ENCODE assay signal across 8 mouse cellular contexts in the genomic region with DNA sequence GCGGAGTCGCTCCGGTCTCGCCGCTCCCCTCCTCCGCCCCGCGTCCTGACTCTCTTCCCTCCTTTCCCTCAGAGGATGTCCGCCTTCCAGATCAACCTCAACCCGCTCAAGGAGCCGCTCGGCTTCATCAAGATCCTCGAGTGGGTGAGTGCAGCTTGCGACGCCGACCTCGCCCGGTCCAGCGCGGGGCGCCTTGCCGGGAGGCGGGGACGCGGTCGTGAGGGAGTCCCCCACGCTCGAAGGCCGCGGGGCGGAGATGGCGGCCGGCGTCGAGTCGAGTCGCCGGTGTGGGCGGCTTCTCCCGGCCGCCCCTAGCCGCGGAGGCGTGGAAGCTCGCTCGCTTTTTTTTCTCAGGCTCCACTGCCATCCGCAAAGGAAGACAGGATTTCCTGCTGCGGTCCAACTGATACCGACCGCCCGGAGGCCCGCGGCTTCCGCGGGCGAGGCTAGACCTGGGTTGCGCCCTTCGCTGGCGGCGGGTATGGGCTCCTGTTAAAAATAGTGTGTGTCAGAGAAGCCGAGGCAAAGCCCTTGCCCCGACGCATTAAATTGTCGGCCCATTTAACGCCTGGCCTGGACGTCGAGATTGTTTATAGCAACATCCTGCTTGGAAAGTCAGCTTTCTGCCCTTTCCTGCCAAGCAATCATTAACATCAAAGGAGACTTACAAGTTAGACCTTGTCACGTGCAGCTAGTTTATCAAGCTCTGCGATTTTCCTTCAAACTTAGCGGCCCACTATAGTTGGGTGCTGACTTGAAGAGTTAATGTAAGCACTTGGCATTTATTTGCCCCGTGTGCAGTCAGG. TPM values are rescaled to one million over a fixed set of nuclear protein-coding genes. Genes with fewer than 3 reads are reported as not detected.
DNase-seq lines count a peak whose midpoint lies in the region; ATAC-seq and TF ChIP-seq lines count a peak whose summit lies in the region.

No protein-coding gene starts in this region.

- WGBS in kidney, adult 2 months = under 1% methylated on average over 71 of the region's 71 CpGs
- under 1% methylated on average over 71 of the region's 71 CpGs for WGBS in embryonic facial prominence, embryonic 12.5 days
- under 1% methylated on average over 66 of the region's 71 CpGs for WGBS in hindbrain, embryonic 13.5 days
- WGBS in lung, embryonic 15.5 days = 1% methylated on average over 67 of the region's 71 CpGs
- under 1% methylated on average over 71 of the region's 71 CpGs for WGBS in small intestine, adult 2 months

- TF ChIP-seq POLR2A in kidney, adult 2 months (IDR thresholded peaks at IDR 0.05; ENCODE audit: low read depth, low read length) = no peak
- TF ChIP-seq POLR2A in small intestine, adult 2 months (IDR thresholded peaks at IDR 0.05; ENCODE audit: low read depth, low read length) = no peak; the same call in 1 of the 2 replicates

- H3K4me2 ChIP-seq in embryonic facial prominence, embryonic 12.5 days (replicated peaks) = peak overlapping the region; percentile 63
- peak overlapping the region; percentile 68 for H3K4me2 ChIP-seq in hindbrain, embryonic 13.5 days
- peak overlapping the region; percentile 62 for H3K4me2 ChIP-seq in lung, embryonic 15.5 days

- peak; percentile 83 for DNase-seq in kidney, adult 2 months
- DNase-seq in kidney, postnatal 4 days = no peak
- peak; percentile 12 for DNase-seq in ES-E14 (ENCODE audit: low read depth, low spot score)
- no peak for DNase-seq in cerebellum, adult 8-10 months

- peak overlapping the region; percentile 96 for H3K4me3 ChIP-seq in kidney, adult 2 months (ENCODE audit: insufficient read depth, low read depth, low read length)
- H3K4me3 ChIP-seq in ES-E14 (ENCODE audit: insufficient read depth in 1 of 2, low read depth in 1 of 2, low read length in 2 of 2, poor library complexity in 1 of 2, severe bottlenecking in 1 of 2) = peak overlapping the region; percentile 82 to 100
- peak overlapping the region; percentile 67 for H3K4me3 ChIP-seq in embryonic facial prominence, embryonic 12.5 days
- H3K4me3 ChIP-seq in hindbrain, embryonic 13.5 days = peak overlapping the region; percentile 76
- H3K4me3 ChIP-seq in lung, embryonic 15.5 days = peak overlapping the region; percentile 60
- H3K4me3 ChIP-seq in small intestine, adult 2 months (ENCODE audit: low read depth, low read length) = peak overlapping the region; percentile 91

- H3K9ac ChIP-seq in ES-E14 (ENCODE audit: insufficient read depth, low read depth, low read length, poor library complexity, severe bottlenecking) = peak overlapping the region; percentile 86
- H3K9ac ChIP-seq in embryonic facial prominence, embryonic 12.5 days = peak overlapping the region; percentile 71
- peak overlapping the region; percentile 91 for H3K9ac ChIP-seq in hindbrain, embryonic 13.5 days
- H3K9ac ChIP-seq in lung, embryonic 15.5 days = peak overlapping the region; percentile 77

- in situ Hi-C loops in ES-E14 (cut with MboI; ENCODE audit: low sequenced_read_pairs in 2 of 2, unreplicated experiment in 2 of 2) = no loop called here

- peak; percentile 0; the same call in 1 of the 2 replicates for ATAC-seq in embryonic facial prominence, embryonic 12.5 days (ENCODE audit: insufficient number of reproducible peaks, insufficient read depth, low FRiP score, low TSS enrichment)
- peak; percentile 82 for ATAC-seq in hindbrain, embryonic 13.5 days (ENCODE audit: low FRiP score)
- ATAC-seq in lung, embryonic 15.5 days (ENCODE audit: borderline replicate concordance, extremely low read depth, low FRiP score, low TSS enrichment) = peak; percentile 60; the same call in 1 of the 2 replicates

- H3K36me3 ChIP-seq in kidney, adult 2 months (ENCODE audit: control insufficient read depth, insufficient read depth, low read length) = no peaks in the 10 kb centered on the region
- H3K36me3 ChIP-seq in ES-E14 (ENCODE audit: control insufficient read depth, insufficient read depth, low read length, poor library complexity, severe bottlenecking) = no peaks in the 10 kb centered on the region
- no peaks in the 10 kb centered on the region for H3K36me3 ChIP-seq in embryonic facial prominence, embryonic 12.5 days
- no peaks in the 10 kb centered on the region for H3K36me3 ChIP-seq in hindbrain, embryonic 13.5 days
- no peaks in the 10 kb centered on the region for H3K36me3 ChIP-seq in lung, embryonic 15.5 days
- no peaks in the 10 kb centered on the region for H3K36me3 ChIP-seq in small intestine, adult 2 months (ENCODE audit: control insufficient read depth, insufficient read depth, low read length)

- peaks cover 15% of the 10 kb centered on the region; the same call in 1 of the 2 replicates for H3K4me1 ChIP-seq in kidney, adult 2 months (ENCODE audit: control insufficient read depth, insufficient read depth, low read length)
- peaks cover 2 to 3% of the 10 kb centered on the region in 2 experiments; a peak in 2 of 4 replicates for H3K4me1 ChIP-seq in ES-E14 (ENCODE audit: control insufficient read depth in 2 of 2, insufficient read depth in 2 of 2, low read length in 2 of 2, poor library complexity in 1 of 2)
- peaks cover 19% of the 10 kb centered on the region; the same call in 1 of the 2 replicates for H3K4me1 ChIP-seq in embryonic facial prominence, embryonic 12.5 days
- H3K4me1 ChIP-seq in hindbrain, embryonic 13.5 days (replicated peaks) = peaks cover 30% of the 10 kb centered on the region
- peaks cover 38% of the 10 kb centered on the region for H3K4me1 ChIP-seq in lung, embryonic 15.5 days
- H3K4me1 ChIP-seq in small intestine, adult 2 months (ENCODE audit: control insufficient read depth, insufficient read depth, insufficient read length, low read length) = peaks cover 7% of the 10 kb centered on the region

- peak overlapping the region; percentile 99 for H3K27ac ChIP-seq in kidney, adult 2 months (ENCODE audit: insufficient read depth, low read depth, low read length)
- H3K27ac ChIP-seq in ES-E14 (ENCODE audit: insufficient read depth, low read depth, low read length, poor library complexity, severe bottlenecking) = no peak overlapping the region
- H3K27ac ChIP-seq in embryonic facial prominence, embryonic 12.5 days = peak overlapping the region; percentile 96
- H3K27ac ChIP-seq in hindbrain, embryonic 13.5 days = peak overlapping the region; percentile 98
- peak overlapping the region; percentile 98 for H3K27ac ChIP-seq in lung, embryonic 15.5 days
- peak overlapping the region; percentile 99 for H3K27ac ChIP-seq in small intestine, adult 2 months (ENCODE audit: insufficient read depth, low read depth, low read length)

- no peaks in the 10 kb centered on the region for H3K9me3 ChIP-seq in ES-E14 (ENCODE audit: control insufficient read depth, insufficient read depth, low read depth, low read length)
- H3K9me3 ChIP-seq in embryonic facial prominence, embryonic 12.5 days = no peaks in the 10 kb centered on the region
- no peaks in the 10 kb centered on the region for H3K9me3 ChIP-seq in hindbrain, embryonic 13.5 days
- H3K9me3 ChIP-seq in lung, embryonic 15.5 days = no peaks in the 10 kb centered on the region

- TF ChIP-seq CTCF in kidney, adult 2 months (conservative IDR thresholded peaks at IDR 0.05; ENCODE audit: insufficient read depth, insufficient read length, low read depth, low read length) = no peak
- TF ChIP-seq CTCF in small intestine, adult 2 months (IDR thresholded peaks at IDR 0.05; ENCODE audit: extremely low read depth, insufficient read length, insufficient replicate concordance, low read depth, low read length) = no peak

- no peaks in the 10 kb centered on the region for H3K27me3 ChIP-seq in kidney, adult 2 months (replicated peaks; ENCODE audit: control insufficient read depth, insufficient read depth, low read length)
- H3K27me3 ChIP-seq in embryonic facial prominence, embryonic 12.5 days = no peaks in the 10 kb centered on the region
- no peaks in the 10 kb centered on the region for H3K27me3 ChIP-seq in hindbrain, embryonic 13.5 days
- no peaks in the 10 kb centered on the region for H3K27me3 ChIP-seq in lung, embryonic 15.5 days
- H3K27me3 ChIP-seq in small intestine, adult 2 months (ENCODE audit: control insufficient read depth, insufficient read depth, low read length) = no peaks in the 10 kb centered on the region

TF ChIP-seq in ES-E14, 5 proteins besides CTCF, POLR2A, EP300 and RAD21:
- TF ChIP-seq HCFC1 (IDR thresholded peaks at IDR 0.05; ENCODE audit: borderline replicate concordance, insufficient read depth, low read length) (0 out of 2 replicates have a peak, but pooled peaks have one; percentile 20), MAFK (IDR thresholded peaks at IDR 0.05; ENCODE audit: insufficient read depth, low read depth, low read length) (no peak)

RNA-seq across cellular contexts. Expression of gene Sypl, which starts 0.7 kb away (rescaled TPM):
- 136 and 148 TPM in 2 replicates for polyA plus RNA-seq in kidney, adult 2 months (2012; rRNA removed)
- total RNA-seq in ES-E14 (2012; rRNA removed) = 26.5 and 29.2 TPM in 2 replicates
- 60.6 and 68.3 TPM in 2 replicates for polyA plus RNA-seq in embryonic facial prominence, embryonic 12.5 days (2016; fragmentation: Nextera tagmentation; extraction: Ambion mirVana)
- 39.2 and 45.3 TPM in 2 replicates for polyA plus RNA-seq in hindbrain, embryonic 13.5 days (2015; fragmentation: Nextera tagmentation; extraction: Ambion mirVana)
- polyA plus RNA-seq in lung, embryonic 15.5 days (2015; fragmentation: Nextera tagmentation; extraction: Ambion mirVana) = 156 and 164 TPM in 2 replicates
- 21.7 and 33.1 TPM in 2 replicates for polyA plus RNA-seq in small intestine, adult 2 months (2012; rRNA removed)

Comparison
In these comparisons a context has a peak if more than half of its experiments do, and no peak if none do; other contexts are left out.
1. DNase-seq: peak in kidney, adult 2 months (single experiment) and ES-E14 (single experiment); none in kidney, postnatal 4 days (0 of 2) and cerebellum, adult 8-10 months (single experiment).
2. ATAC-seq: peak in every context shown above with its lines; median percentile 82 in hindbrain, embryonic 13.5 days; 60 in lung, embryonic 15.5 days; 0 in embryonic facial prominence, embryonic 12.5 days.
3. Peak in every context shown above with its lines, with median percentiles within 50 percentile points of each other: H3K4me3 ChIP-seq, H3K9ac ChIP-seq and H3K4me2 ChIP-seq.